Mouse (Mus musculus) midbrain, embryonic 12.5 days (tissue): Measurements from ENCODE around the gene Jup. TPM values are rescaled to one million over a fixed set of nuclear protein-coding genes. Genes with fewer than 3 reads are reported as not detected.
"Not testable (repeated sequence)": the region's sequence is repeated elsewhere in the genome, so short reads cannot be mapped to it uniquely, and the experiment has no call there.

Experiments
- ATAC-seq: fragments of 200-750 bp; cut with Nextera tagmentation; 2 replicates; pipeline ENCODE4 v1.8.0; 2017; ENCODE audit warnings: low read depth, moderate TSS enrichment, moderate library complexity; ENCODE audit not compliant: low FRiP score
- H3K27ac ChIP-seq: fragments of 300-500 bp; sonication (generic); replicated peaks from 2 replicates; pipeline ENCODE4 v1.5.1; 2016; ENCODE audit warnings: mild to moderate bottlenecking
- H3K27me3 ChIP-seq: fragments of 300-500 bp; sonication (generic); 2 replicates; pipeline ENCODE4 v1.6.1; 2016; ENCODE audit warnings: mild to moderate bottlenecking
- H3K36me3 ChIP-seq: fragments of 300-500 bp; sonication (generic); 2 replicates; pipeline ENCODE4 v1.6.1; 2016
- H3K4me1 ChIP-seq: fragments of 300-500 bp; sonication (generic); 2 replicates; pipeline ENCODE4 v1.6.1; 2016
- H3K4me2 ChIP-seq: fragments of 300-500 bp; sonication (generic); replicated peaks from 2 replicates; pipeline ENCODE4 v1.6.1; 2016; ENCODE audit warnings: mild to moderate bottlenecking, moderate library complexity
- H3K4me3 ChIP-seq: fragments of 300-500 bp; sonication (generic); 2 replicates; pipeline ENCODE4 v1.5.1; 2016; ENCODE audit warnings: mild to moderate bottlenecking
- H3K9ac ChIP-seq: fragments of 300-500 bp; sonication (generic); replicated peaks from 2 replicates; pipeline ENCODE4 v1.6.1; 2016; ENCODE audit warnings: mild to moderate bottlenecking, moderate library complexity
- H3K9me3 ChIP-seq: fragments of 300-500 bp; sonication (generic); 2 replicates; pipeline ENCODE4 v1.6.1; 2016; ENCODE audit warnings: mild to moderate bottlenecking
- WGBS: fragments of 180-500 bp; shearing (Covaris S2); methylation state at CpG from one replicate; pipeline ENCODE4 v1.1.7; 2016; 5-methylcytosine and 5-hydroxymethylcytosine counted together
- polyA plus RNA-seq: library from polyadenylated mRNA; unstranded; fragments of >200 nt; fragmentation: Nextera tagmentation; extraction: Ambion mirVana; gene quantifications from 2 replicates; pipeline ENCODE4 v1.2.1, GENCODE M21; 2016

The Jup gene
- polyA plus RNA-seq, 1 experiment from 2014 or later, result 53.8 TPM

DNA sequence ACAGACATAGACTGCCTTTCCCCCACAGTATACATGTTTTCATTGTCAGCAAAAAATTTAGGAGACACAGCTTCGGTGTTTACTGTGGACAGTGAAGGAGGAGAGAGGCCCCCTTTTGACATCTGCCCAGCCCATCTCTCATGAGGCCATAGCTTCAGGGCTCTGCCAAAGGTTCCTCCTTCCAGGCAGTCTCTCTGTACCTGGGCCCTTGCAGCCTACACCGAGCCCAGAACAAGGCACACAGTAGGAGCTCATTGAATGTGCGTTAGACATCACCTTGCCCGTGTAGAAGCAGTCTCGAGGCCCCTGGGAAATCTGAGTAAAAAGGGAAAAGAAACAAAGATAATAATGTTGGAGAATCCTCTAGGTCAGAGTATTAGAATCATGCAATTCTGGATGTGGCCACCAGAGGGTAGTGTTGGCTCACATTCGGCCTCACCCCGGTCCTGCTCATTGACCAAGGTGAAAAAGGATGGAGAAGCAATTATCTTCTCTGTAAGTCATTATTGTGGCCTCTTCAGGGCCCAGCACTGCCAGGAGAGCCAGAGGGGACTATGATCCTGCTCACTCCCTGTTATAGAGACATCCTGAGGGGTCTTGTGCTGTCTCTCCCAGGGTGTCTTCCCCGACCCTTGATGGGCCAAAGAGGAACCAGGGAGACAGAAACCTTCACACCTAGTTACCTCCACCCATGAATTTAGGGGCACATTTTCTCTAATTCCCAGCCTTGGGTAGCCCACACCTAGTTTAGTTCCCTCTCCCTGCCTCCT lies 35.2 kb downstream of the Jup start:
- Histone ChIP-seq H3K27me3 (peaks cover 34% of the 10 kb centered on the region), H3K9ac (no peak overlapping the region), H3K4me3 (no peak overlapping the region), H3K4me2 (no peak overlapping the region), H3K36me3 (no peaks in the 10 kb centered on the region), H3K27ac (no peak overlapping the region), H3K4me1 (0 out of 2 replicates have a peak, but pooled peaks cover 3% of the 10 kb centered on the region), H3K9me3 (no peaks in the 10 kb centered on the region)
- peak; percentile 62 for ATAC-seq
- WGBS, result 18% methylated on average over 8 of the region's 8 CpGs

DNA sequence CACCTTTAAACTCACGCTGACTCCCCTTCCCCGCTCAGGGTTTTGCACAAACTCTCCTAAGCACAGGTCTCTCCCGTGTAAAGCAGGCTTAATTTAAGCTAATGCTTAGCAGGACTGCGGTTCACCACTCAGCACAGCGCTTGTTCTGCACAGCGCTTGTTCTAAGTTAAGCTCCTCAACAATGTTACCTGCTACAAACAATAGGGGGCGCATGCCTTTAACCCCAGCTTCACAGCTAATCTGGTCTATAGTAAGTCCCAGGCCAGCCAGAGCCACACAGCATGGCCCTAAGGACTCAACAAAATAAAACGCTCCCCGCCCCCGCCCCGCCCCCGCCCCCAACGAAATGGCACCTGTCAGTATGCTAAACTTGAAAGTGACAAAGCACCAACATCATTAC lies 36.5 kb downstream of the Jup start:
- not testable (repeated sequence) for H3K9ac ChIP-seq, H3K4me2 ChIP-seq, ATAC-seq, H3K36me3 ChIP-seq, H3K4me3 ChIP-seq, H3K9me3 ChIP-seq, H3K4me1 ChIP-seq, H3K27ac ChIP-seq
- no CpG with 5 or more reads among the region's 13 CpGs for WGBS
- H3K27me3 ChIP-seq, result peaks cover 43% of the 10 kb centered on the region

DNA sequence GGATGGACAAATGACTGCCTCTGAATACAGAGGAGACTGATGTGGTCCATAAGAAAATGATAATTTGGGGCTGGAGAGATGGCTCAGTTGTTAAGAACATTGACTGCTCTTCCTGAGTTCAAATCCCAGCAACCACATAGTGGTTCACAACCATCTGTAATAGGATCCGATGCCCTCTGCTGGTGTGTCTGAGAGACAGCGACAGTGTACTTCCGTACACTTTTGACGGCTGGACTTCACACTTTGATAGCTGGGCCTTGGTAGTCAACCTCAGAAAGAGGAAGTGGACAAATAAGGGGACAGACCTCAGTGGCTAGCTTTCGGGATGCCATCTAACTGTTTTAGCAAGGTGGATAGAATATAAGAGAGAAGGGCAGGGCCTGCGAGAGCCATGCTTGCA lies 37.4 kb downstream of the Jup start:
- Histone ChIP-seq H3K9me3 (no peaks in the 10 kb centered on the region), H3K4me1 (peaks cover 10% of the 10 kb centered on the region), H3K27ac (no peak overlapping the region), H3K36me3 (no peaks in the 10 kb centered on the region), H3K9ac (no peak overlapping the region), H3K27me3 (peaks cover 43% of the 10 kb centered on the region), H3K4me3 (no peak overlapping the region), H3K4me2 (no peak overlapping the region)
- no peak for ATAC-seq
- 81% methylated on average over 6 of the region's 6 CpGs for WGBS

DNA sequence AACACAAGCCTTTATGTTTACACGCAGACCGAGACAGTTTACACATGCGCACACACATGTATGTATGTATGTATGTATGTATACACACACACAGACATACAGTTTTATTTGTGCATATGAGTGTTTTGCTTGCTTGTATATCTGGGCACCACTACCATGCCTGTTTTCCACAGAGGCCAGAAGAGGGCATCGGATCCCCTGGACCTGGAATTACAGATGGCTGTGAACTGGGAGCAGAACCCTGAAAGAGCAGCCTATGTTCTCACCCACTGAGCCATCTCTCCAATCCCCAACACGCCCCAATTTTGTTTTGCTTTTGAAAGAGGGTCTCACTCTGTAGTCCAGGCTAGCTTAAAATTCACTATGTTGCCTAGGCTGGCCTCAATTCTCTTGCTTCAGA lies 40.2 kb downstream of the Jup start:
- Histone ChIP-seq H3K27me3 (peaks cover 59% of the 10 kb centered on the region), H3K9ac (no peak overlapping the region), H3K4me3 (no peak overlapping the region), H3K4me2 (0 out of 2 replicates have a peak overlapping the region, but pooled peaks have one; percentile 97), H3K9me3 (no peaks in the 10 kb centered on the region), H3K4me1 (peaks cover 24% of the 10 kb centered on the region), H3K27ac (no peak overlapping the region), H3K36me3 (peaks cover 13% of the 10 kb centered on the region)
- WGBS, result 53% methylated on average over 5 of the region's 5 CpGs
- no peak for ATAC-seq

DNA sequence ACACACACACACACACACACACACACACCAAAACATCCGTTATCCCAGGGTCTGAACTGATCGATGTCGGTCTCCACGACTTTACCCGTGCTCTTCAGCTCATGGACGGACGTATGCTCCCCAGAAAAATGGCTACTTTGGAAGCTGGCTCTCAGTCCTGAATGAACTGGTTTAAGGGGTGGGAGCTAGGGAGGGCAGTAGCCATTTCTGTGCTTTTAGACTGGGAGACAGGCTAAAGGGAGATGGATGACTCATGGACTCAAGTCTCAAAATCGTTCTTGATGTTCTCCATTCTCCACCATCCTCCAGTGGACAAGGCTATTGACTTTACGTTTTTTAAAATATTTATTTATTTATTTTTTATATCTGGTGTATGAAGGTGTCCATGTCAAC lies 40.7 kb downstream of the Jup start:
- Histone ChIP-seq H3K9me3 (no peaks in the 10 kb centered on the region), H3K27ac (no peak overlapping the region), H3K4me1 (peaks cover 29% of the 10 kb centered on the region), H3K4me2 (peak overlapping the region; percentile 97), H3K4me3 (peak overlapping the region; percentile 80), H3K27me3 (peaks cover 59% of the 10 kb centered on the region), H3K36me3 (peaks cover 13% of the 10 kb centered on the region), H3K9ac (peak overlapping the region; percentile 72)
- WGBS, result 20% methylated on average over 9 of the region's 9 CpGs
- no peak for ATAC-seq

DNA sequence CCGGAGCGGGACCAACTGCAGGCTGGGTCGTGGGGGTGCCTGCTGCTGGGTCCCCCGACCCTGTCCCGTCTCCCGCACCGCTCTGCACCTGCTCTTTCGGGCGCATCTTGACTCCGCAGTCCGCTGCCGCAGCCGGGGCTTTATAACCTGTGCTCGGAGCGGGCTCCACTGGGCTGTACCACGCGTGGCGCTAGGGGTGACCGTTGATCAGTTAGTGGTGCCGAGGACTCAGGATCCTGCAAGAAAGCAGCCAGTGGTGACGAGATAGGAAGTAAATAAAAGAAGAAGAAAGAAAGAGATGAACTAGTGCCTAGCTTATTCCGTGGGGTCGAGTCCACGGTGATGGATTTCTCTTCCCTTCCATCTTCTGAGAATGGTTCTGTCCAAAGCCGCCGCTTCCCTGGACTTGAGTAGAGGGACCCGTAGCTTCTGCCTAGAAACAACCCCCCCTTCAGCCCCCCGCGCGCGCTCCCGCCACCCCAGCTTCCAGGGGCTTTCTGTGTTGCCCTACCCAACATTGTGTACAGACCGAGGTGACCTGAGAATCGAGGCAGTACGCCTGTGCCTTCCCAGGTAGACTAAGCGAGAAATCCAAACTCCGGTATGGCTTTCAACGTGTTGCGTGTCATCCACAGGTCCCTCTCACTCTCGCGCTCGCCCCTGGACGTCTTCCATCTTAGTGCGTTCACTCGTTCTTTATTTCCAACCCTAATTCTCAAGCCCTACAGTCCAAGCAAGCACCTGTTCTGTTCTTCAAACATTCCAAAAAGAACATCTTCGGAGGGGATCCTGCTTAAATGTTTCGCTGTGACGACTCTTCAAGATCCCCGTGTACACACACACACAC lies 41.4 kb downstream of the Jup start, which contains the start of gene Hap1:
Gene Hap1 (minus strand): TSS at position 157 of the 847 bp plus-strand sequence.
- peak within 1 kb of the TSS; percentile 61 for H3K27ac ChIP-seq
- H3K4me2 ChIP-seq, result peak within 1 kb of the TSS; percentile 97
- H3K4me1 ChIP-seq, result peaks cover 29% of the 10 kb centered on the region
- H3K27me3 ChIP-seq, result peaks cover 59% of the 10 kb centered on the region
- 1% methylated on average over 49 of the region's 49 CpGs for WGBS
- peak within 1 kb of the TSS; percentile 80 for H3K4me3 ChIP-seq
- ATAC-seq, result peak; percentile 65
- no peaks in the 10 kb centered on the region for H3K9me3 ChIP-seq
- peaks cover 13% of the 10 kb centered on the region for H3K36me3 ChIP-seq
- peak within 1 kb of the TSS; percentile 72 for H3K9ac ChIP-seq

DNA sequence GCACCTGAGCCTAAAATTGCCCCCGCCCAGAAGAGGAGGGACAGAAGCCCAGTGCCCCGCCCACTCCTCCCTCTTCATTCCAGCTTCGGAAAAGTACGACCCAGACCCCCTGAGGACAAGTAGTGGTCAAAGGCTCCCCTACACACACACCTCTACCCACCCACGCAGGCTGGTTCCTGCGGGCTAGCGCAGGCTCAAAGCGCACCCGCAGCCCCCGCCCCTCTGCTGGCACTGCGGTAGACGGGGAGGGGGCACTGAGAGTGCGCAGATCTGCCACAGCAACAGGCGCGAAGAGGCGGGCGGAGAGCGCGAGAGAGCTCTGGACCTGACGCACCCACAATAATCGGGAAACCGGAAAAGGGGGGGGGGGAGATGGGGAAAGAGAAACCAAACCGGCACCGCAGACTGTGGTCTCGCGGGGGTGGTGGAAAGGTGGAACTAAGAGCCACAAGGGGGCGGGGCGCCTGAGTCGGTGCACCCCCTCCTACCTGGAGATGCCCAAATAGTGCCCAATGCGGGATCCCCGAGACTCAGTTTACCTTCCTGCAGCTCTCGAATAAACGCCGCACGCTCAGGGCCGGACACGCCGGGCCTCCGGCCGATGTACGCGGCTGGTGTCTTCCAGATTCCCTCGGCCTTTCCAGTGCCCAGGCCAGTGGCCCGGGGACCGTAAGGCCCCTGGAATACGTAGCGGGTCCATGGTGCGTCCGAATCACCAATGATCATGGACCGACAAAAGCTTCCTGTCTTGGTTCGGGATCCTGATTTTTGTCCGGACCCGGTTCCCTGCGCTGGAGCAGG lies 42.2 kb downstream of the Jup start:
- H3K27me3 ChIP-seq, result peaks cover 56% of the 10 kb centered on the region
- peak overlapping the region; percentile 72 for H3K9ac ChIP-seq
- H3K4me3 ChIP-seq, result peak overlapping the region; percentile 80
- H3K36me3 ChIP-seq, result peaks cover 13% of the 10 kb centered on the region
- peak overlapping the region; percentile 97 for H3K4me2 ChIP-seq
- H3K9me3 ChIP-seq, result no peaks in the 10 kb centered on the region
- peak; percentile 57 for ATAC-seq
- H3K27ac ChIP-seq, result peak overlapping the region; percentile 61
- WGBS, result 1% methylated on average over 53 of the region's 54 CpGs
- H3K4me1 ChIP-seq, result peaks cover 29% of the 10 kb centered on the region

DNA sequence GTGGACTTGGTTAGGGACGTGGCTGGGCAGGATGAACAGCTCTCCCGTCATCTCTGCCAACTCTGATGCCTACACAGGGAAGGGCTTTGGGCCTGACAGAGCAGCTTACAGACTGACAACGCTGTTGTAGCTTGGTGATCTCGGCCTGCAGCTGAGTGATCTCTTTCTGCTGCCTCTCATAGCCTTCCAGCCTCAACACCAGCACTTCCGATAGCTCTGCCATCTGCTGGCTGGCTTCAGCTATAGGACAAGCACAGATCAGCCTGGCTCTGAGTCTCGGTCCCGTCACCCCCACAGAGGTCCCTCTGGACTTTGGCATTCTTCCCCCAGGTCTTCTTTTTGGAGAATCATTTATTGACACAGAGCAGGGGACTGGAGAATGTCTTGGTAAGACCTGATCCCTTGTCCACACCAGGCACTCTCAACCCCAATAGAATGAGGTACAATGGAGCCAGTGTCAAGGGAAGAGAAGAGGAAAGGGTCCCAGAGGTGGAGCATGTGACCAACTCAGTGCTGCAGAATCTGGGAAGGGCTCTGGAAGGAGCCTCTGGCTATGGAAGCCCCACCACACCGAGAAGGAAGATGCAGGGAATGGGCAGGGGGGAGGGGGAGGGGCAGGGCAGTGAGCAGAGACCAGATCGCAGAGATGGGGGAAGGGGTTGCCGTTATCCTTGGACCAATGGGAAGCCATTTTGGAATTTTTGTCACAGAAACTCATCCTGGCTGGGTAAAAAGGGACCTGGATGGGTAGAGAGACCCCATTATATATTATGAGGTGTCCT lies 45.3 kb downstream of the Jup start:
- H3K4me3 ChIP-seq, result no peak overlapping the region
- H3K9me3 ChIP-seq, result no peaks in the 10 kb centered on the region
- WGBS, result 36% methylated on average over 10 of the region's 10 CpGs
- ATAC-seq, result no peak
- no peak overlapping the region; the same call in 1 of the 2 replicates for H3K9ac ChIP-seq
- H3K27ac ChIP-seq, result peak overlapping the region; percentile 30; the same call in 1 of the 2 replicates
- H3K36me3 ChIP-seq, result peaks cover 20% of the 10 kb centered on the region
- peaks cover 34% of the 10 kb centered on the region for H3K4me1 ChIP-seq
- no peak overlapping the region for H3K4me2 ChIP-seq
- H3K27me3 ChIP-seq, result peaks cover 30% of the 10 kb centered on the region

DNA sequence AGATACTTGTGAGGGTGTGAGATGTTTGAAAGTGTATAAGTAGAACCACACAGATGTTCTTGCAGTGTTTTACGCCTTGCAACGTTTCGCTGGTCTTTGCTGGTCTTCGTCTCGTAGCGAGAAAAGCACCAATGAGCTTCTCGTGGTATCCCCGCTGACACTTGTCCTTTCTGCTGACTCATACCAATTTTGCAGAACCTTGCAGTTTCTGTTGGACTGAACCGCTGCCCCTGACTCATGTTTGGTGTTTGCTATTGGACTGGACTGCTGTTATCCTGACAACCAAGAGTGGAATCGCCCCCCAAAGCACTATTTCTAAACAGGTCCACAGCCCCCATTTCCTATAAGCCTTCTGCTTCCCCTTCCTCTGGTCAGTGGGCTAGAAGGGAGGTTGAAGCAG lies 53.3 kb downstream of the Jup start:
- Histone ChIP-seq H3K9ac (no peak overlapping the region), H3K36me3 (0 out of 2 replicates have a peak, but pooled peaks cover 7% of the 10 kb centered on the region), H3K9me3 (no peaks in the 10 kb centered on the region), H3K27ac (no peak overlapping the region), H3K4me1 (0 out of 2 replicates have a peak, but pooled peaks cover 4% of the 10 kb centered on the region), H3K4me2 (no peak overlapping the region), H3K27me3 (no peaks in the 10 kb centered on the region), H3K4me3 (no peak overlapping the region)
- ATAC-seq, result no peak
- WGBS, result 91% methylated on average over 10 of the region's 10 CpGs

DNA sequence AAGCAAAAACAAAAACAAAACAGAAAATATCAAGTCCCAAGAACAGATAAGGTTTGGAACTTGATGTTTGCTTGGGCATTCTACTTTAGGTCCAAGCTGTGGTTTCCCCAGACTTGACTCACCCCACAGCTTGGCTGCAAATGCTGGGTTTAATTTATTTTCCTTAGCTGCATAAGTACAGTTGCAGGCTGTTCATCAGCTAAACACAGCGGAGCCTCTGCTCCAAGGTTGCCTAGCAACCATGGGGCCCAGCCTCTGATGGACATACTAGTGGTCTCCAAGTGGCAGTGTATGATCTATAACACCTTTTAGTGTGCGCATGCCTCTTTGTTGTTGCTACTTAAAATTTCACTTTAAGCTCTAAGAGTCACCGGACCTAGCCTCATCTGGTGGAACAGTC lies 61.8 kb downstream of the Jup start:
- Histone ChIP-seq H3K9me3 (no peaks in the 10 kb centered on the region), H3K4me2 (no peak overlapping the region), H3K27ac (peak overlapping the region; percentile 64), H3K4me3 (no peak overlapping the region), H3K9ac (no peak overlapping the region), H3K36me3 (no peaks in the 10 kb centered on the region), H3K4me1 (peaks cover 34% of the 10 kb centered on the region), H3K27me3 (no peaks in the 10 kb centered on the region)
- 69% methylated on average over 3 of the region's 3 CpGs for whole genome bisulfite sequencing
- ATAC-seq, result no peak

DNA sequence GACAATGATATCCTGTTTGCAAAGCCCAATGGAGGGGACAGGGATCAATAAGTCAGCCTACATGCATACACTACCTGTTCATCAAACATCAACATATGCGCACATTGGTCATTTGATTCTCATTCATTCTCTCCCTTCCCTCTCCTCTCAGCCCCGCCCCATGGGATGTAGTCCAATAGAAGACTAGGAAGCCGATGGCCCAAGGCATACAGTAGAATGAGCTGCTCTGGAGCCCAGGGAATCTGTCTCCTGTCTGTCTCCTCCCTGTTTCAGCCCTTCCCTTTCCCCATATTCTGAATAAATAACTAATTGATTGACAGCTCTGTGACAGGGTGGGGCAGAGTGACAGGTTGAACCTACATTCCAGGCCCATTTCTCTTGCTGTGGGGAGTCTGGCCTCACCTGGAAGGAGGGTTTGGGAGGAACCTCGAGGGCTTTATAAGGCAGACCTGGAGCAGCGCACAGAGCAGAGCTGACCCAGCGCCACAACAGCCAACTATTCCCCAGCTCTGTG lies 63.6 kb downstream of the Jup start, which contains the start of gene Gast:
Gene Gast (plus strand): TSS at position 464 of the 514 bp plus-strand sequence.
- Histone ChIP-seq H3K4me2 (0 out of 2 replicates have a peak within 1 kb of the TSS, but pooled peaks have one; percentile 0), H3K36me3 (no peaks in the 10 kb centered on the region), H3K4me3 (no peak within 1 kb of the TSS), H3K27me3 (no peaks in the 10 kb centered on the region), H3K4me1 (peaks cover 39% of the 10 kb centered on the region), H3K9me3 (no peaks in the 10 kb centered on the region), H3K9ac (no peak within 1 kb of the TSS), H3K27ac (peak within 1 kb of the TSS; percentile 86)
- ATAC-seq, result no peak
- WGBS, result 83% methylated on average over 6 of the region's 6 CpGs
